Mouse (Mus musculus): ENCODE results near the gene Lrrc23. TPM values are rescaled to one million over a fixed set of nuclear protein-coding genes. Genes with fewer than 3 reads are reported as not detected.
A peak's percentile ranks its signal among the peaks of the same experiment; 100 is the strongest.

Gene Lrrc23
- 0.18 and 0.26 TPM in 2 replicates for polyA plus RNA-seq (2015; fragmentation: Nextera tagmentation; extraction: Ambion mirVana)

- 3% methylated on average over 23 of the region's 23 CpGs for WGBS
- H3K27me3 ChIP-seq (replicated peaks; ENCODE audit: control insufficient read depth, insufficient read depth, low read length) = no peaks in the 10 kb centered on the region; the same call in 1 of the 2 replicates
Measured at GRCm38 (mm10) chr6:124779222-124779983, at the start of gene Lrrc23. Gene Lrrc23 (minus strand): TSS chr6:124779727.

GRCm38 (mm10) chr6:124828101-124828592 lies 48.6 kb upstream of the Lrrc23 start:
- Histone ChIP-seq H3K27ac (ENCODE audit: low read length) (peak overlapping the region; percentile 20; the same call in 1 of the 2 replicates), H3K27me3 (replicated peaks; ENCODE audit: control insufficient read depth, insufficient read depth, low read length) (no peaks in the 10 kb centered on the region), H3K36me3 (ENCODE audit: control insufficient read depth, insufficient read depth, low read length) (peaks cover 23% of the 10 kb centered on the region), H3K9me3 (ENCODE audit: control insufficient read depth, low read length) (no peaks in the 10 kb centered on the region), H3K4me1 (ENCODE audit: control insufficient read depth, insufficient read depth, low read length) (peaks cover 10% of the 10 kb centered on the region), H3K4me2 (ENCODE audit: low read depth, low read length) (peak overlapping the region; percentile 85), H3K4me3 (ENCODE audit: low read length) (peak overlapping the region; percentile 76), H3K9ac (ENCODE audit: low read depth, low read length) (peak overlapping the region; percentile 73)
- WGBS = 23% methylated on average over 10 of the region's 10 CpGs
- no peak for ATAC-seq

More at GRCm38 (mm10) chr6:124779222-124779983, at the start of gene Lrrc23:
- peak; percentile 59 for ATAC-seq
- H3K27ac ChIP-seq (ENCODE audit: low read length) = no peak within 1 kb of the TSS
- H3K36me3 ChIP-seq (ENCODE audit: control insufficient read depth, insufficient read depth, low read length) = no peaks in the 10 kb centered on the region
- peak within 1 kb of the TSS; percentile 42 for H3K4me3 ChIP-seq (ENCODE audit: low read length)
- H3K9ac ChIP-seq (ENCODE audit: low read depth, low read length) = 0 out of 2 replicates have a peak within 1 kb of the TSS, but pooled peaks have one; percentile 3
- H3K9me3 ChIP-seq (ENCODE audit: control insufficient read depth, low read length) = no peaks in the 10 kb centered on the region
- no peaks in the 10 kb centered on the region; the same call in 1 of the 2 replicates for H3K4me1 ChIP-seq (ENCODE audit: control insufficient read depth, insufficient read depth, low read length)
- H3K4me2 ChIP-seq (ENCODE audit: low read depth, low read length) = peak within 1 kb of the TSS; percentile 61

- Histone ChIP-seq H3K9ac (ENCODE audit: low read depth, low read length) (no peak overlapping the region), H3K4me3 (ENCODE audit: low read length) (no peak overlapping the region), H3K27me3 (replicated peaks; ENCODE audit: control insufficient read depth, insufficient read depth, low read length) (no peaks in the 10 kb centered on the region), H3K4me2 (ENCODE audit: low read depth, low read length) (no peak overlapping the region), H3K36me3 (ENCODE audit: control insufficient read depth, insufficient read depth, low read length) (peaks cover 41% of the 10 kb centered on the region), H3K27ac (ENCODE audit: low read length) (no peak overlapping the region), H3K4me1 (ENCODE audit: control insufficient read depth, insufficient read depth, low read length) (no peaks in the 10 kb centered on the region; the same call in 1 of the 2 replicates), H3K9me3 (ENCODE audit: control insufficient read depth, low read length) (no peaks in the 10 kb centered on the region)
- no peak for ATAC-seq
- WGBS = 92% methylated on average over 4 of the region's 4 CpGs
Measured at GRCm38 (mm10) chr6:124822049-124822448, 42.5 kb upstream of the Lrrc23 start.

GRCm38 (mm10) chr6:124820891-124821290 lies 41.4 kb upstream of the Lrrc23 start:
- 89% methylated on average over 5 of the region's 5 CpGs for WGBS

GRCm38 (mm10) chr6:124817971-124818370 lies 38.4 kb upstream of the Lrrc23 start:
- peaks cover 14% of the 10 kb centered on the region for H3K4me1 ChIP-seq (ENCODE audit: control insufficient read depth, insufficient read depth, low read length)
- H3K4me2 ChIP-seq (ENCODE audit: low read depth, low read length) = no peak overlapping the region
- WGBS = 87% methylated on average over 8 of the region's 8 CpGs
- no peaks in the 10 kb centered on the region for H3K9me3 ChIP-seq (ENCODE audit: control insufficient read depth, low read length)
- H3K27ac ChIP-seq (ENCODE audit: low read length) = no peak overlapping the region
- ATAC-seq = no peak
- H3K36me3 ChIP-seq (ENCODE audit: control insufficient read depth, insufficient read depth, low read length) = peaks cover 31% of the 10 kb centered on the region
- H3K27me3 ChIP-seq (replicated peaks; ENCODE audit: control insufficient read depth, insufficient read depth, low read length) = no peaks in the 10 kb centered on the region
- no peak overlapping the region for H3K4me3 ChIP-seq (ENCODE audit: low read length)
- no peak overlapping the region for H3K9ac ChIP-seq (ENCODE audit: low read depth, low read length)

More at GRCm38 (mm10) chr6:124820891-124821290, 41.4 kb upstream of the Lrrc23 start:
- no peak overlapping the region for H3K9ac ChIP-seq (ENCODE audit: low read depth, low read length)
- no peak overlapping the region for H3K4me2 ChIP-seq (ENCODE audit: low read depth, low read length)
- ATAC-seq = no peak
- no peak overlapping the region for H3K4me3 ChIP-seq (ENCODE audit: low read length)
- no peaks in the 10 kb centered on the region for H3K27me3 ChIP-seq (replicated peaks; ENCODE audit: control insufficient read depth, insufficient read depth, low read length)
- H3K9me3 ChIP-seq (ENCODE audit: control insufficient read depth, low read length) = no peaks in the 10 kb centered on the region
- peaks cover 47% of the 10 kb centered on the region for H3K36me3 ChIP-seq (ENCODE audit: control insufficient read depth, insufficient read depth, low read length)
- H3K27ac ChIP-seq (ENCODE audit: low read length) = no peak overlapping the region
- no peaks in the 10 kb centered on the region for H3K4me1 ChIP-seq (ENCODE audit: control insufficient read depth, insufficient read depth, low read length)

- Histone ChIP-seq H3K9ac (ENCODE audit: low read depth, low read length) (no peak overlapping the region), H3K27ac (ENCODE audit: low read length) (no peak overlapping the region), H3K27me3 (replicated peaks; ENCODE audit: control insufficient read depth, insufficient read depth, low read length) (no peaks in the 10 kb centered on the region), H3K4me1 (ENCODE audit: control insufficient read depth, insufficient read depth, low read length) (peaks cover 14% of the 10 kb centered on the region), H3K36me3 (ENCODE audit: control insufficient read depth, insufficient read depth, low read length) (peaks cover 27% of the 10 kb centered on the region), H3K9me3 (ENCODE audit: control insufficient read depth, low read length) (no peaks in the 10 kb centered on the region), H3K4me2 (ENCODE audit: low read depth, low read length) (no peak overlapping the region), H3K4me3 (ENCODE audit: low read length) (no peak overlapping the region)
- WGBS = 96% methylated on average over 8 of the region's 8 CpGs
- no peak for ATAC-seq
Measured at GRCm38 (mm10) chr6:124817563-124817962, 38.0 kb upstream of the Lrrc23 start.

GRCm38 (mm10) chr6:124817125-124817524 lies 37.6 kb upstream of the Lrrc23 start:
- ATAC-seq = no peak
- H3K4me2 ChIP-seq (ENCODE audit: low read depth, low read length) = no peak overlapping the region
- 94% methylated on average over 11 of the region's 11 CpGs for WGBS
- peaks cover 18% of the 10 kb centered on the region for H3K4me1 ChIP-seq (ENCODE audit: control insufficient read depth, insufficient read depth, low read length)
- no peaks in the 10 kb centered on the region for H3K9me3 ChIP-seq (ENCODE audit: control insufficient read depth, low read length)
- H3K27me3 ChIP-seq (replicated peaks; ENCODE audit: control insufficient read depth, insufficient read depth, low read length) = no peaks in the 10 kb centered on the region
- no peak overlapping the region for H3K9ac ChIP-seq (ENCODE audit: low read depth, low read length)
- no peak overlapping the region for H3K27ac ChIP-seq (ENCODE audit: low read length)
- H3K4me3 ChIP-seq (ENCODE audit: low read length) = no peak overlapping the region
- peaks cover 27% of the 10 kb centered on the region for H3K36me3 ChIP-seq (ENCODE audit: control insufficient read depth, insufficient read depth, low read length)

- Histone ChIP-seq H3K27ac (ENCODE audit: low read length) (no peak overlapping the region), H3K4me2 (ENCODE audit: low read depth, low read length) (no peak overlapping the region), H3K27me3 (replicated peaks; ENCODE audit: control insufficient read depth, insufficient read depth, low read length) (no peaks in the 10 kb centered on the region), H3K36me3 (ENCODE audit: control insufficient read depth, insufficient read depth, low read length) (peaks cover 29% of the 10 kb centered on the region), H3K9ac (ENCODE audit: low read depth, low read length) (no peak overlapping the region), H3K4me1 (ENCODE audit: control insufficient read depth, insufficient read depth, low read length) (peaks cover 22% of the 10 kb centered on the region), H3K9me3 (ENCODE audit: control insufficient read depth, low read length) (no peaks in the 10 kb centered on the region), H3K4me3 (ENCODE audit: low read length) (no peak overlapping the region)
- 83% methylated on average over 4 of the region's 4 CpGs for WGBS
- no peak for ATAC-seq
Measured at GRCm38 (mm10) chr6:124816611-124817010, 37.1 kb upstream of the Lrrc23 start.

- ATAC-seq = no peak
- Histone ChIP-seq H3K27me3 (replicated peaks; ENCODE audit: control insufficient read depth, insufficient read depth, low read length) (no peaks in the 10 kb centered on the region), H3K36me3 (ENCODE audit: control insufficient read depth, insufficient read depth, low read length) (peaks cover 25% of the 10 kb centered on the region), H3K27ac (ENCODE audit: low read length) (peak overlapping the region; percentile 31; the same call in 1 of the 2 replicates), H3K4me3 (ENCODE audit: low read length) (no peak overlapping the region; the same call in 1 of the 2 replicates), H3K9ac (ENCODE audit: low read depth, low read length) (0 out of 2 replicates have a peak overlapping the region, but pooled peaks have one; percentile 40), H3K4me1 (ENCODE audit: control insufficient read depth, insufficient read depth, low read length) (peaks cover 27% of the 10 kb centered on the region), H3K9me3 (ENCODE audit: control insufficient read depth, low read length) (no peaks in the 10 kb centered on the region), H3K4me2 (ENCODE audit: low read depth, low read length) (peak overlapping the region; percentile 63; the same call in 1 of the 2 replicates)
- 58% methylated on average over 9 of the region's 9 CpGs for WGBS
Measured at GRCm38 (mm10) chr6:124814858-124815774, 35.6 kb upstream of the Lrrc23 start.

Measured in intestine, embryonic 16.5 days (tissue).